Mouse (Mus musculus) G1E-ER4 (cell line): ENCODE data around the gene Fgl2. TPM values are rescaled to one million over a fixed set of nuclear protein-coding genes. Genes with fewer than 3 reads are reported as not detected.

Experiments used
- GATA1 ChIP-seq: IDR thresholded peaks from one replicate; pipeline ENCODE4 v1.8.0; 2012; ENCODE audit warnings: low read length, inconsistent platforms
- polyA plus RNA-seq: library from polyadenylated mRNA; stranded (reverse); fragments of >175 nt; gene quantifications from 2 replicates; pipeline ENCODE4 v1.2.3, GENCODE M21; 2012

The Fgl2 gene
- polyA plus RNA-seq, 1 experiment, result 0.13 TPM

- TF ChIP-seq GATA1, result no peak
Measured at GRCm38 (mm10) chr5:21418613-21419012, 46.2 kb downstream of the Fgl2 start.

GRCm38 (mm10) chr5:21420609-21421008 is 48.2 kb downstream of the Fgl2 start:
- TF ChIP-seq GATA1, result no peak

- no peak for TF ChIP-seq GATA1
Measured at GRCm38 (mm10) chr5:21424614-21425602, 52.5 kb downstream of the Fgl2 start, which contains the start of the genes Ccdc146 and Fam185a. Gene Ccdc146 (minus strand): TSS chr5:21424677. Gene Fam185a (plus strand): TSS chr5:21424958.

- no peak for TF ChIP-seq GATA1
Measured at GRCm38 (mm10) chr5:21426666-21427065, 54.2 kb downstream of the Fgl2 start.

Other genes with a start within 250 kb of the Fgl2 start
- not detected in 2 replicates for gene Gsap, start 186.4 kb upstream of the Fgl2 start, polyA plus RNA-seq
- gene Ccdc146, start 52.0 kb downstream of the Fgl2 start, polyA plus RNA-seq, result not detected in 2 replicates
- 3.8 and 4.0 TPM in 2 replicates for gene Fam185a, start 52.3 kb downstream of the Fgl2 start, polyA plus RNA-seq
- not detected in 2 replicates for gene Lrrc17, start 170.9 kb downstream of the Fgl2 start, polyA plus RNA-seq